Mouse (Mus musculus): Measurements from ENCODE around the gene Apbb1. TPM values are rescaled to one million over a fixed set of nuclear protein-coding genes. Genes with fewer than 3 reads are reported as not detected.

The Apbb1 gene
- polyA plus RNA-seq, 1 experiment from 2014 or later = 94.6 TPM

- peak overlapping the region; percentile 67 for H3K4me2 ChIP-seq (replicated peaks; ENCODE audit: low read depth, low read length)
- H3K9me3 ChIP-seq (ENCODE audit: control insufficient read depth, low read length) = no peaks in the 10 kb centered on the region
- peak overlapping the region; percentile 67 for H3K27ac ChIP-seq (ENCODE audit: low read depth, low read length)
- H3K9ac ChIP-seq (ENCODE audit: low read depth, low read length) = peak overlapping the region; percentile 65
- no peaks in the 10 kb centered on the region for H3K27me3 ChIP-seq (ENCODE audit: control insufficient read depth, insufficient read depth, low read length)
- 33% methylated on average over 26 of the region's 27 CpGs for WGBS
- H3K4me1 ChIP-seq (replicated peaks; ENCODE audit: control insufficient read depth, insufficient read depth, low read length) = no peaks in the 10 kb centered on the region
- H3K36me3 ChIP-seq (ENCODE audit: control insufficient read depth, insufficient read depth, low read length) = no peaks in the 10 kb centered on the region
- H3K4me3 ChIP-seq (ENCODE audit: low read depth, low read length) = peak overlapping the region; percentile 45
- DNase-seq (ENCODE audit: low spot score) (no peak), ATAC-seq (ENCODE audit: low FRiP score) (peak; percentile 71)
Measured at GRCm38 (mm10) chr7:105553456-105554211, 27.8 kb downstream of the Apbb1 start.

DNA sequence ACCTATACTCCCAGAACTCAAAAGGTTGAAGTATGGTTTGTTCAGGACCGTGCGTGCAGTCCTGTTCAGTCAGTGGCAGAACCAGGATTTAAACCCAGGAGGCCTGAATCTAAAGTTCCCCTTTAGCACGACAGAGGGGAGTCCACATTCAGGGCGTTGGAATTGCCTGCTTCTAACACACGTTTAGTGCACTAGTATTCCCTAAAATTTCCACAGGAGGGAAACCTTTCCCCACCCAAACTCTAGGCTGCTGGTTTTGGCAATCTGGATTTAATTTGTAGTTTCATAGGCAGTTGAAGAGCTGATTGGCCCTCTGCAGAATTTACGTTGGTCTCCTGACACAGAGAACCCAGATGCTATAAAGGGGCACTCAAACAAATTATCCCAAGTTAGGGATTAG, 32.4 kb downstream of the Apbb1 start:
- ATAC-seq (ENCODE audit: low FRiP score) (no peak), DNase-seq (ENCODE audit: low spot score) (peak; percentile 28)
- Histone ChIP-seq H3K9me3 (ENCODE audit: control insufficient read depth, low read length) (no peaks in the 10 kb centered on the region), H3K4me3 (ENCODE audit: low read depth, low read length) (no peak overlapping the region), H3K36me3 (ENCODE audit: control insufficient read depth, insufficient read depth, low read length) (no peaks in the 10 kb centered on the region), H3K9ac (ENCODE audit: low read depth, low read length) (no peak overlapping the region), H3K4me2 (replicated peaks; ENCODE audit: low read depth, low read length) (no peak overlapping the region), H3K27ac (ENCODE audit: low read depth, low read length) (no peak overlapping the region), H3K27me3 (ENCODE audit: control insufficient read depth, insufficient read depth, low read length) (no peaks in the 10 kb centered on the region), H3K4me1 (replicated peaks; ENCODE audit: control insufficient read depth, insufficient read depth, low read length) (no peaks in the 10 kb centered on the region)
- WGBS = 49% methylated on average over 6 of the region's 6 CpGs

DNA sequence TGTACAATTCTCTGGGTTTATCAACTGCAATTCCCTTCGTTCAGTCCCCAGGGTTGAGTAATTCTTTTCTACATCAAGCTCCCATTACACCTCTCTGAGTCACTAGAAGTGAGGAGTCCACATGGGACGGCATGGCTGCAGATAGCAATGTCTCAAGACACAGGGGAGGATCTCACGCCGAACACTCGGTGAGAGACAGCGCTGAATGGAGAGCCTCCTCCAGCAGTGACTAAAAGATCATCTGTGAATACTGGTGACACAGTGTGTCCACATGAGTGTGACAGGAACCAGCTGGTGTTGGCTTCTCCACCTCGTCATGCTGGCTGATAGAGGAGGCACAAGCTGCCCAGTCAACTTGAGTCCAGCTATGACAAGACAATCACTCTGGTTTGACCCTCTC, 33.5 kb downstream of the Apbb1 start:
- H3K9ac ChIP-seq (ENCODE audit: low read depth, low read length) = no peak overlapping the region
- H3K4me3 ChIP-seq (ENCODE audit: low read depth, low read length) = no peak overlapping the region
- DNase-seq (ENCODE audit: low spot score) (no peak), ATAC-seq (ENCODE audit: low FRiP score) (no peak)
- no peak overlapping the region for H3K4me2 ChIP-seq (replicated peaks; ENCODE audit: low read depth, low read length)
- H3K27ac ChIP-seq (ENCODE audit: low read depth, low read length) = no peak overlapping the region
- no peaks in the 10 kb centered on the region for H3K9me3 ChIP-seq (ENCODE audit: control insufficient read depth, low read length)
- WGBS = 85% methylated on average over 7 of the region's 7 CpGs
- no peaks in the 10 kb centered on the region for H3K4me1 ChIP-seq (replicated peaks; ENCODE audit: control insufficient read depth, insufficient read depth, low read length)
- H3K27me3 ChIP-seq (ENCODE audit: control insufficient read depth, insufficient read depth, low read length) = no peaks in the 10 kb centered on the region
- H3K36me3 ChIP-seq (ENCODE audit: control insufficient read depth, insufficient read depth, low read length) = no peaks in the 10 kb centered on the region

GRCm38 (mm10) chr7:105545986-105546385, 35.5 kb downstream of the Apbb1 start:
- H3K4me3 ChIP-seq (ENCODE audit: low read depth, low read length) = no peak overlapping the region
- no peaks in the 10 kb centered on the region for H3K4me1 ChIP-seq (replicated peaks; ENCODE audit: control insufficient read depth, insufficient read depth, low read length)
- H3K9me3 ChIP-seq (ENCODE audit: control insufficient read depth, low read length) = no peaks in the 10 kb centered on the region
- ATAC-seq (ENCODE audit: low FRiP score) (no peak), DNase-seq (ENCODE audit: low spot score) (no peak)
- no peak overlapping the region for H3K9ac ChIP-seq (ENCODE audit: low read depth, low read length)
- H3K27me3 ChIP-seq (ENCODE audit: control insufficient read depth, insufficient read depth, low read length) = no peaks in the 10 kb centered on the region
- WGBS = 71% methylated on average over 8 of the region's 8 CpGs
- no peaks in the 10 kb centered on the region for H3K36me3 ChIP-seq (ENCODE audit: control insufficient read depth, insufficient read depth, low read length)
- no peak overlapping the region for H3K27ac ChIP-seq (ENCODE audit: low read depth, low read length)
- no peak overlapping the region for H3K4me2 ChIP-seq (replicated peaks; ENCODE audit: low read depth, low read length)

DNA sequence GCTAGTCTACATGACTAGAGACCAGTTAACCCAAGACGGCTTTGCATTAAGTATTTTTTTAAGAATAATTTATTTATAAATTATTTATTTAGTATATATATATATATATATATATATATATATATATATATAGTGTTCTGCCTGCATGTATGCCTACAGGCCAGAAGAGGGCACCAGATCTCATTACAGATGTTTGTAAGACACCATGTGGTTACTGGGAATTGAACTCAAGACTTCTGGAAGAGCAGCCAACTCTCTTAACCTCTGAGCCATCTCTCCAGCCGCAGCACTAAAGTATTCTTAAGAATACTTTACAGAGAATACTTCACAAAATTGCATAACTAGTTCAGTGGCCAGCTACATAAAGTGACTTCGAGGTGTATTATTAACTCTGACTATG, 47.3 kb downstream of the Apbb1 start:
- DNase-seq (ENCODE audit: low spot score) = no peak
- ATAC-seq (ENCODE audit: low FRiP score) = no peak

GRCm38 (mm10) chr7:105528094-105528493, 53.4 kb downstream of the Apbb1 start:
- no peak overlapping the region for H3K9ac ChIP-seq (ENCODE audit: low read depth, low read length)
- ATAC-seq (ENCODE audit: low FRiP score) (no peak), DNase-seq (ENCODE audit: low spot score) (no peak)
- WGBS = 75% methylated on average over 4 of the region's 4 CpGs
- no peaks in the 10 kb centered on the region for H3K9me3 ChIP-seq (ENCODE audit: control insufficient read depth, low read length)
- no peak overlapping the region for H3K4me3 ChIP-seq (ENCODE audit: low read depth, low read length)
- H3K36me3 ChIP-seq (ENCODE audit: control insufficient read depth, insufficient read depth, low read length) = no peaks in the 10 kb centered on the region
- no peaks in the 10 kb centered on the region for H3K27me3 ChIP-seq (ENCODE audit: control insufficient read depth, insufficient read depth, low read length)
- no peaks in the 10 kb centered on the region for H3K4me1 ChIP-seq (replicated peaks; ENCODE audit: control insufficient read depth, insufficient read depth, low read length)
- H3K27ac ChIP-seq (ENCODE audit: low read depth, low read length) = no peak overlapping the region
- H3K4me2 ChIP-seq (replicated peaks; ENCODE audit: low read depth, low read length) = no peak overlapping the region

More for the DNA sequence above, 47.3 kb downstream of the Apbb1 start:
- Histone ChIP-seq H3K9me3 (ENCODE audit: control insufficient read depth, low read length) (no peaks in the 10 kb centered on the region), H3K4me1 (replicated peaks; ENCODE audit: control insufficient read depth, insufficient read depth, low read length) (no peaks in the 10 kb centered on the region), H3K4me2 (replicated peaks; ENCODE audit: low read depth, low read length) (no peak overlapping the region), H3K4me3 (ENCODE audit: low read depth, low read length) (no peak overlapping the region), H3K36me3 (ENCODE audit: control insufficient read depth, insufficient read depth, low read length) (no peaks in the 10 kb centered on the region), H3K9ac (ENCODE audit: low read depth, low read length) (no peak overlapping the region), H3K27ac (ENCODE audit: low read depth, low read length) (no peak overlapping the region), H3K27me3 (ENCODE audit: control insufficient read depth, insufficient read depth, low read length) (no peaks in the 10 kb centered on the region)
- WGBS = 82% methylated on average over 3 of the region's 3 CpGs

- no peak overlapping the region for H3K4me3 ChIP-seq (ENCODE audit: low read depth, low read length)
- H3K27ac ChIP-seq (ENCODE audit: low read depth, low read length) = no peak overlapping the region
- H3K4me2 ChIP-seq (replicated peaks; ENCODE audit: low read depth, low read length) = no peak overlapping the region
- no peaks in the 10 kb centered on the region for H3K27me3 ChIP-seq (ENCODE audit: control insufficient read depth, insufficient read depth, low read length)
- H3K36me3 ChIP-seq (ENCODE audit: control insufficient read depth, insufficient read depth, low read length) = no peaks in the 10 kb centered on the region
- no peaks in the 10 kb centered on the region for H3K9me3 ChIP-seq (ENCODE audit: control insufficient read depth, low read length)
- WGBS = 35% methylated on average over 1 of the region's 1 CpGs
- H3K9ac ChIP-seq (ENCODE audit: low read depth, low read length) = no peak overlapping the region
- H3K4me1 ChIP-seq (replicated peaks; ENCODE audit: control insufficient read depth, insufficient read depth, low read length) = no peaks in the 10 kb centered on the region
- ATAC-seq (ENCODE audit: low FRiP score) (peak; percentile 82), DNase-seq (ENCODE audit: low spot score) (peak; percentile 57)
Measured at GRCm38 (mm10) chr7:105527306-105527937, 54.0 kb downstream of the Apbb1 start.

DNA sequence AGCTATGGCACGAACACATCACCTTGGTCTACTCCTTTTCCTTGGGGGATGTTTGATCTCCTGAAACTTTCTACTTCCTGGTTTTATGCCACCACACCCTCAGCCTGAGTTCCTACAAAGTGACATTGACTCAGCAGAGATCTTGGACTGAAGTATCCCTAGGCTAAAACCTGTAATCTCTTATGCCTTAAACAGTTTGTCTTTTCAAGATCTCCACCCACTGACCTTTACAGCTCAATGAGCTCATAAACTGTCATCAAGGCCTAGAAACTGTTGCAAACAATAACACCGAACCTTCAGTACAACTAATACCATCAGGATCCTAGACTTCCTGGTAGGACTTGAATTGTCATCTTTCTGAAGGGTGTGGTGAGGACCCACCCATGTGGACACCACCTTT, 57.2 kb downstream of the Apbb1 start:
- ATAC-seq (ENCODE audit: low FRiP score) = no peak
- 84% methylated on average over 2 of the region's 2 CpGs for WGBS

DNA sequence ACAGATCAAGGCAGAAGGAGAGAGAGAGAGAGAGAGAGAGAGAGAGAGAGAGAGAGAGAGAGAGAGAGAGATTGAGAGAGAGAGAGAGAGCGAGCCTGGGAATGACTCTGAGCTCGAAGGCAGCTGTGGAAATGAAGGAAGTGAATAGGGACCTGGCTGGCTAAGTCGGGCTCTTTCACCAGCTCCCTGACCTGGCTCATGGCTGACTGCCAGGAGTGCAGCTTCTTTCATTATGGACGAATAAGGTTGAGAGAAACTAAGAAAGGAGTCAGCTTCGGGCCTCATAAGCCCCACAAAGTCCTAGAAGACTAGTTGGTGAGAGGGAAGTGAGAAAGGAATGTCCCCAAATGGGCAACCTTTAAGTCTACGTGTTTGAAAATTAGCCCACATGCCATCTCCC, 61.3 kb downstream of the Apbb1 start:
- H3K27me3 ChIP-seq (ENCODE audit: control insufficient read depth, insufficient read depth, low read length) = no peaks in the 10 kb centered on the region
- no peaks in the 10 kb centered on the region for H3K9me3 ChIP-seq (ENCODE audit: control insufficient read depth, low read length)
- ATAC-seq (ENCODE audit: low FRiP score) (no peak), DNase-seq (ENCODE audit: low spot score) (no peak)
- no peak overlapping the region for H3K4me2 ChIP-seq (replicated peaks; ENCODE audit: low read depth, low read length)
- no peaks in the 10 kb centered on the region for H3K4me1 ChIP-seq (replicated peaks; ENCODE audit: control insufficient read depth, insufficient read depth, low read length)
- no peaks in the 10 kb centered on the region for H3K36me3 ChIP-seq (ENCODE audit: control insufficient read depth, insufficient read depth, low read length)
- no peak overlapping the region for H3K27ac ChIP-seq (ENCODE audit: low read depth, low read length)
- H3K4me3 ChIP-seq (ENCODE audit: low read depth, low read length) = no peak overlapping the region
- WGBS = 52% methylated on average over 6 of the region's 6 CpGs
- no peak overlapping the region for H3K9ac ChIP-seq (ENCODE audit: low read depth, low read length)

More for the DNA sequence above, 57.2 kb downstream of the Apbb1 start:
- Histone ChIP-seq H3K4me3 (ENCODE audit: low read depth, low read length) (no peak overlapping the region), H3K27me3 (ENCODE audit: control insufficient read depth, insufficient read depth, low read length) (no peaks in the 10 kb centered on the region), H3K4me1 (replicated peaks; ENCODE audit: control insufficient read depth, insufficient read depth, low read length) (no peaks in the 10 kb centered on the region), H3K36me3 (ENCODE audit: control insufficient read depth, insufficient read depth, low read length) (no peaks in the 10 kb centered on the region), H3K4me2 (replicated peaks; ENCODE audit: low read depth, low read length) (no peak overlapping the region), H3K27ac (ENCODE audit: low read depth, low read length) (no peak overlapping the region), H3K9ac (ENCODE audit: low read depth, low read length) (no peak overlapping the region), H3K9me3 (ENCODE audit: control insufficient read depth, low read length) (no peaks in the 10 kb centered on the region)
- DNase-seq (ENCODE audit: low spot score) = no peak
